Mouse (Mus musculus) liver, embryonic 14.5 days (tissue): ENCODE measurements at regions not wholly inside any gene's neighbourhood (a gene's known extent, or its start where the extent isn't known, plus 50 kb on each side); places are given as distances from the start of the nearest gene placed in this dataset.

ENCODE experiments used
- CTCF ChIP-seq: IDR thresholded peaks from 2 replicates; pipeline ENCODE4 v1.5.1; 2016; ENCODE audit warnings: antibody characterized with exemption, low read depth, control low read depth
- EP300 ChIP-seq: IDR thresholded peaks from 2 replicates; pipeline ENCODE4 v1.6.1; 2016; ENCODE audit warnings: antibody characterized with exemption, low read depth

GRCm38 (mm10) chr1:137900621-137901071 lies 274.9 kb downstream of the Ptprc start:
- no peak for TF ChIP-seq CTCF
- TF ChIP-seq EP300, result no peak
